Comparison of ENCODE assay signal across 7 mouse cellular contexts in the genomic region with DNA sequence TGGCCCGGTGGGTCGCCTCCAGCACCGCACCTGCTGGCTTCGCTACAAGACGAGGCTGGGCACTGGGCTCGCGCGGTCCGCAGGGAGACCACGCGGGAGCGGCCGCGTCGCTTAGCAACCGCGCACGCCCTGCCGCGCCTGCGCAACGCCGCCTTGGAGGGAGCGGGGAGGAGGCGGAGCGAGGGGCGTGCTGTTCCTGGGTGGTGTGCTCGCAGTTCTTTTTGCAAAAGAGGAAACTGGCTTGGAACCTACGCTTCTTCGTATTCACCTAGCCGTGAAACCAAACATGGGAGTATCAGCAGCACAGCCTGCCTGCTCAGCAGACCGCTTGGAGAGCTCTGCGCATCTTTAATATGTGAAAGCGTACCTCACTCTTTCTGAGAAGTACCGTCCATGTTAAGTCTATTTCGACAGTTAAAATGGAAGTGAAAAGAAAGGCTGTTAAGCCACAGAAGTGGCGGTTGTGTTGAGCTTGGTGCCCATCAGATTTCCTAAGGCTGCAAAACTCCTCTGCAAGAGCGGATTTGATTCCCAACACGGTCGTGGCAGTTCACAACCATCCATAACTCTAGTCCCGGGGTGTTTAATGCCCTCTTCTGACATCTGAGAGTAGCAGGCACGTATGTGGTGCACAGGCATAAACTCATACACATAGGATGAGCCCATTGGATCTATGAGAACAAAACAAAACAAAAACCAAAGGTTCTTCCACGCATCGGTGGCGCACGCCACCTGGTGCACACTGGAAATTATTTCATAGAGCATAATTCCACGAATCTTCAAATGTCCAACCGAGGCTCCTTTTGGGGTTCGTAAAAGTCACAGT. TPM values are rescaled to one million over a fixed set of nuclear protein-coding genes. Genes with fewer than 3 reads are reported as not detected.
DNase-seq lines count a peak whose midpoint lies in the region; ATAC-seq and TF ChIP-seq lines count a peak whose summit lies in the region.

A gene (minus strand): TSS at position 150 of the 826 bp plus-strand sequence.

- peak; percentile 52 for TF ChIP-seq CTCF in cortical plate, adult 2 months (IDR thresholded peaks at IDR 0.05; ENCODE audit: extremely low read depth, insufficient read depth, low read length)

- H3K27ac ChIP-seq in cortical plate, adult 2 months (ENCODE audit: insufficient read depth, low read length): peak within 1 kb of the TSS; percentile 82; the same call in 1 of the 2 replicates
- peak within 1 kb of the TSS; percentile 98 for H3K27ac ChIP-seq in midbrain, embryonic 10.5 days (replicated peaks)

- H3K4me1 ChIP-seq in cortical plate, adult 2 months (ENCODE audit: control insufficient read depth, insufficient read depth, low read length): peaks cover 4% of the 10 kb centered on the region
- peaks cover 45% of the 10 kb centered on the region for H3K4me1 ChIP-seq in midbrain, embryonic 10.5 days

- H3K9me3 ChIP-seq in midbrain, embryonic 10.5 days (replicated peaks): no peaks in the 10 kb centered on the region

- WGBS in midbrain, embryonic 10.5 days: 7% methylated on average over 49 of the region's 49 CpGs

- H3K36me3 ChIP-seq in midbrain, embryonic 10.5 days: peaks cover 22% of the 10 kb centered on the region

- no peaks in the 10 kb centered on the region for H3K27me3 ChIP-seq in midbrain, embryonic 10.5 days (ENCODE audit: low read depth, poor library complexity, severe bottlenecking)

- DNase-seq in adipocyte (ENCODE audit: low spot score): peak; percentile 85
- peak; percentile 88 for DNase-seq in gastrocnemius, postnatal 10 days
- peak; percentile 92 to 94 for DNase-seq in left cerebral cortex, postnatal 25 days (ENCODE audit: low spot score in 2 of 2)
- DNase-seq in midbrain, embryonic 10.5 days (ENCODE audit: low spot score): peak; percentile 95
- DNase-seq in right cerebral cortex, postnatal 4 days: peak; percentile 88

- peak; percentile 86 for TF ChIP-seq POLR2A in cortical plate, adult 2 months (IDR thresholded peaks at IDR 0.05; ENCODE audit: extremely low read depth, insufficient read depth, low read length)

- intact Hi-C loops in left cerebral cortex, postnatal 25 days (cut with DNase I): loop anchor here (1.0 to 2.0 kb wide), 2 partner anchors 14 to 22 kb away; a partner anchor contains a TSS

- ATAC-seq in inflammation-experienced regulatory T-cells, adult 6 months: peak; percentile 86

- peak within 1 kb of the TSS; percentile 43 for H3K4me3 ChIP-seq in cortical plate, adult 2 months (ENCODE audit: insufficient read depth, low read length)
- peak within 1 kb of the TSS; percentile 87 for H3K4me3 ChIP-seq in midbrain, embryonic 10.5 days

RNA-seq across cellular contexts. Expression of the gene that starts here (rescaled TPM):
- 6.2 and 7.1 TPM in 2 replicates for polyA plus RNA-seq in cortical plate, adult 2 months (2012; rRNA removed)
- total RNA-seq in gastrocnemius, postnatal 10 days (2021): under 1 TPM; 0.12 to 0.14 TPM
- polyA plus RNA-seq in inflammation-experienced regulatory T-cells, adult 6 months (2017; shearing (Covaris generic)): under 1 TPM in 1 of 3 experiments, not detected in 2; 0.26 TPM
- 10 to 100 TPM in 1 of 2 experiments, 1 to 10 TPM in 1; 9.4 to 14.1 TPM for total RNA-seq in left cerebral cortex, postnatal 25 days (2021)
- 15.4 and 18.1 TPM in 2 replicates for polyA plus RNA-seq in midbrain, embryonic 10.5 days (2016; fragmentation: Nextera tagmentation; extraction: Ambion mirVana)

Comparison
In these comparisons a context has a peak if more than half of its experiments do, and no peak if none do; other contexts are left out.
1. Peak in every context shown above with its lines: DNase-seq, ATAC-seq, H3K4me3 ChIP-seq and H3K27ac ChIP-seq.
2. RNA of the gene that starts here (total RNA-seq): 9.4 to 14.1 TPM in left cerebral cortex, postnatal 25 days; 0.12 to 0.14 TPM in gastrocnemius, postnatal 10 days; every median in the first group is over 4 times any median in the second.
3. Peak in DNase-seq in gastrocnemius, postnatal 10 days; RNA of the gene not detected or under 1 TPM.
4. Peak in ATAC-seq in inflammation-experienced regulatory T-cells, adult 6 months; RNA of the gene not detected or under 1 TPM.